Mouse (Mus musculus) stomach, embryonic 14.5 days (tissue): ENCODE results near the gene Traf5. TPM values are rescaled to one million over a fixed set of nuclear protein-coding genes. Genes with fewer than 3 reads are reported as not detected.

ENCODE experiments used
- ATAC-seq: fragments of 200-750 bp; cut with Nextera tagmentation; 2 replicates; pipeline ENCODE4 v1.8.0; 2017; ENCODE audit warnings: low read depth, moderate TSS enrichment; ENCODE audit not compliant: insufficient number of reproducible peaks, insufficient read depth, low FRiP score
- H3K27ac ChIP-seq: fragments of 300-500 bp; sonication (generic); 2 replicates; pipeline ENCODE4 v1.5.1; 2014; ENCODE audit warnings: mild to moderate bottlenecking, low read length, moderate library complexity, mixed read lengths
- H3K27me3 ChIP-seq: fragments of 300-500 bp; sonication (generic); 2 replicates; pipeline ENCODE4 v1.6.1; 2014; ENCODE audit warnings: low read length, control low read depth, mixed read lengths; ENCODE audit not compliant: control insufficient read depth, insufficient read depth
- H3K36me3 ChIP-seq: fragments of 300-500 bp; sonication (generic); 2 replicates; pipeline ENCODE4 v1.6.1; 2014; ENCODE audit warnings: mild to moderate bottlenecking, control low read depth, low read length, moderate library complexity, mixed read lengths; ENCODE audit not compliant: control insufficient read depth, insufficient read depth
- H3K4me1 ChIP-seq: fragments of 300-500 bp; sonication (generic); 2 replicates; pipeline ENCODE4 v1.6.1; 2014; ENCODE audit warnings: low read length, control low read depth, mixed read lengths; ENCODE audit not compliant: control insufficient read depth, insufficient read depth
- H3K4me2 ChIP-seq: fragments of 300-500 bp; sonication (generic); replicated peaks from 2 replicates; pipeline ENCODE4 v1.6.1; 2014; ENCODE audit warnings: low read depth, low read length, control low read depth
- H3K4me3 ChIP-seq: fragments of 300-500 bp; sonication (generic); 2 replicates; pipeline ENCODE4 v1.5.1; 2014; ENCODE audit warnings: low read depth, low read length, control low read depth
- H3K9ac ChIP-seq: fragments of 300-500 bp; sonication (generic); replicated peaks from 2 replicates; pipeline ENCODE4 v1.6.1; 2014; ENCODE audit warnings: low read depth, mild to moderate bottlenecking, control low read depth, low read length, moderate library complexity, mixed read lengths
- H3K9me3 ChIP-seq: fragments of 300-500 bp; sonication (generic); 2 replicates; pipeline ENCODE4 v1.6.1; 2016; ENCODE audit warnings: low read depth, low read length, control low read depth; ENCODE audit not compliant: control insufficient read depth
- WGBS: fragments of 180-500 bp; shearing (Covaris S2); extraction: QIAGEN DNeasy Blood & Tissue Kit; methylation state at CpG from one replicate; pipeline ENCODE4 v1.1.7; 2014; 5-methylcytosine and 5-hydroxymethylcytosine counted together
- polyA plus RNA-seq: library from polyadenylated mRNA; unstranded; fragments of >200 nt; fragmentation: Nextera tagmentation; extraction: Ambion mirVana; gene quantifications from 2 replicates; pipeline ENCODE4 v1.2.1, GENCODE M21; 2014

The Traf5 gene
- polyA plus RNA-seq, 1 experiment from 2014 or later = 28.8 TPM

DNA sequence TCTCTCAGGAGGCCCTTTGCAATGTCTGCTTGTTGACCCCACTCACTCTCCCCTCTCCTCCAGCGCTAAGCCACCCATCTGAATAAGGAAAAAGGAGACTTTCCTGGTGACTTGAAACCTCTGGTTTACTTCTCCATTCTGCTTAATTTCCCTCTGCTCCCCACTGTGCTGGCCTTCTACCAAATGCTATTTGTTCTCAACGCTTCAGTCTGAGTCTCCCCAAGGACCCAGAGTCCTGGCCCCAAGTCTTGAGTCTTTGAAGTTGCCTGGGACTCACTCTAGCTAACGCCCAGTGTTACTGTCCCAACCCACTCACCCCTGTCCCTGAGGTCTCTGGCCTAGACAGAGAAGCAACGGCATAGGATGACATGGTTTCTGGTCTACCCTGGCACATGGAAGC is 4.3 kb downstream of the Traf5 start:
- no peaks in the 10 kb centered on the region for H3K36me3 ChIP-seq
- H3K27ac ChIP-seq = no peak overlapping the region
- H3K9ac ChIP-seq = no peak overlapping the region
- H3K27me3 ChIP-seq = no peaks in the 10 kb centered on the region
- no peak for ATAC-seq
- WGBS = 79% methylated on average over 4 of the region's 4 CpGs
- H3K4me2 ChIP-seq = no peak overlapping the region
- no peaks in the 10 kb centered on the region for H3K9me3 ChIP-seq
- peaks cover 14% of the 10 kb centered on the region; the same call in 1 of the 2 replicates for H3K4me1 ChIP-seq
- H3K4me3 ChIP-seq = no peak overlapping the region

DNA sequence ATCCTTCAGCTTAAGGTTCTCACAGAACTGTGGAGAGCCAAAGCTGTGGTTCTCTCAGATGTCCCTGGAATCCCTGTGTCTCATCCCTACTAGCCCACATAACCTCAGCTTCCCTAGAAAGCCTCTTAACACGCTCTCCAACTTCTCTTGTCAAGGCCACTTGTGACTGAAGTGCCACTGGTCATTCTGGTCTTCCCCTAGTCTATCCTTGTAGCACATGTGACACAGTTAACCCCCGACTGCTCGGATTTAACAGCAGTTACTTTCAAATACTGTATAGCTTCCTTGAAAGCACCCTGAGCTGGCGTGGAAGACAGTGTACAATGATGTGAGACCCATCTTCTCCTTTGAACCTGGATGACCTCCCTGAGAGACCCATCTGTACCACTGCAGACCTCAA is 5.3 kb downstream of the Traf5 start:
- Histone ChIP-seq H3K9ac (no peak overlapping the region), H3K9me3 (no peaks in the 10 kb centered on the region), H3K4me3 (no peak overlapping the region), H3K4me2 (no peak overlapping the region), H3K27me3 (no peaks in the 10 kb centered on the region), H3K4me1 (peaks cover 14% of the 10 kb centered on the region; the same call in 1 of the 2 replicates), H3K27ac (no peak overlapping the region), H3K36me3 (no peaks in the 10 kb centered on the region)
- no peak for ATAC-seq
- WGBS = 72% methylated on average over 4 of the region's 4 CpGs

DNA sequence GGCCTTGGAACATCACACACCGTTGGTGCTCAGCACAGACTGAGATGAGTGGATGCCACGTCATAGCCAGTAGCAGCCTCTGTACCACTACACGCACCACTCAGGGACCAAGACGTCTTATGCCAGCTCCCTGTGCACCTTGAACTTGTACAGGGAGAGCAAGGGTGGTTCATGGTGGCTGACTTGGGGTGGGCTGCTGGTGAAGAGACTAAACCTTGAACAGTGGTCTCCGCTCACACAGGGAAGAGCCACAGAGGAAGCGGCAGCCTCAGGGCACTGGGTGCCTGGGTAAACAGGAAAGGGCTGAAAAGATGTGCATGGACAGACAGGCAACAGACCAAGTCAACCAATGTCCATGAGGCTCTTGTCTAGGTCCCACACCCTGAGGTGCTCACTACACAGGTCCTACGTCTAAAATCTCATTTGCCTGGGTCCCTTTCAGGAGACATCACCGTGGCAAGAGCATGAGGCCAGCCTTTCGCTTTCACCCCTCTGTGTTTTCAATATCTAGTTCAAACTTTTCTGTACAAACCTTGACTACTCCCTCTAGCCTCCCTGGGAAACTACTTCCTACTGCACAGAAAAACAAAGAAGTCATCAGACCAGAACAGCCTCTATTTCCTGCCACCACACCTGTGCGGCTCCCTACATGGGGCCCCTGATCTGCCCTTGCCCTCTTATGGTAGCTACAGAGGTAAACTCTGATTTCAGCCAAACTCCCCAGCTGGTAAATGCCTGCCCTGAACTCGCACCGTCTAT is 5.9 kb downstream of the Traf5 start:
- Histone ChIP-seq H3K27ac (no peak overlapping the region), H3K9me3 (peaks cover 5% of the 10 kb centered on the region; the same call in 1 of the 2 replicates), H3K9ac (no peak overlapping the region), H3K36me3 (no peaks in the 10 kb centered on the region), H3K4me2 (no peak overlapping the region), H3K4me1 (peaks cover 14% of the 10 kb centered on the region; the same call in 1 of the 2 replicates), H3K27me3 (no peaks in the 10 kb centered on the region), H3K4me3 (no peak overlapping the region)
- no peak for ATAC-seq
- WGBS = 77% methylated on average over 12 of the region's 12 CpGs

DNA sequence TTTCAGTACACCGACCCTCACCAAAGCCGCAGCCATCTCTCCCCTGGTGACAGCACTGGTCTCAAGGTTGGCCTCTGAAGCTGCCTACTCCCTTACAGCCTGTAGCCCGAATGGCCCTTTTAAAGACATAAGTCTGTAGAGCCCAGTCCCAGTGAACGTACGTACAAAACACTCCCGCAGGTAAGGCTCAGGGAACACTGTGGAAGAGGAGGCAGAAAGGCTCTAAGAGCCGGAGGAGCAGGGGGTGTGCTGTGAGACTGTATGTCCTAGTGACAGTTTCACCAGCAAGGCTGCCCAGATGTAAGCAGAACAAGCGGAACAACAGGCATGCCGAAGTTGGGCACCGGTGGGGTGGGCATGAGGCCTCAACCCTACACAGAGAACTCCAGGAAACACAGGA is 7.1 kb downstream of the Traf5 start:
- Histone ChIP-seq H3K9me3 (peaks cover 9% of the 10 kb centered on the region; the same call in 1 of the 2 replicates), H3K36me3 (no peaks in the 10 kb centered on the region), H3K4me3 (no peak overlapping the region), H3K27me3 (no peaks in the 10 kb centered on the region), H3K4me2 (no peak overlapping the region), H3K9ac (no peak overlapping the region), H3K27ac (no peak overlapping the region), H3K4me1 (0 out of 2 replicates have a peak, but pooled peaks cover 9% of the 10 kb centered on the region)
- no peak for ATAC-seq
- WGBS = 92% methylated on average over 10 of the region's 10 CpGs

DNA sequence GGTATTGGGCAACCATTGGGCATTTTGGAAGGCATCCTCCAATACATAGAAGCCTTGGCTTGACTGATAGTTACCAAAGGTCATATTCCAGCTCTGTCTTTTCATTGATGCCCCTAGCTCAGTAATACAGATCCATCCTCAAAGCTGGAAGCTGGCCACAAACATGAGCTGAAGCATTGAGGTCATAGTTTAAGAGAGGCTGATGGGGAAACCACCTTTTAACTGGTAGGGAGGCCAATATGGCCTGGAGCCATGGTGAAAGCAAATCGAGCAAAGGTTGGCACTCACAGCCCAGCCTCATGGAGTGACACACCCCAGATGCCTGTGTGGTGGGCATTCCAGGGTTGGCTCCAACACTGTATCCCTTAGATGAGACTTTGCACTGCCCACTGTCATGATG is 9.7 kb downstream of the Traf5 start:
- 87% methylated on average over 1 of the region's 1 CpGs for WGBS
- Histone ChIP-seq H3K9me3 (peaks cover 9% of the 10 kb centered on the region; the same call in 1 of the 2 replicates), H3K27ac (no peak overlapping the region), H3K9ac (no peak overlapping the region), H3K36me3 (no peaks in the 10 kb centered on the region), H3K4me2 (no peak overlapping the region), H3K4me1 (peaks cover 11% of the 10 kb centered on the region; the same call in 1 of the 2 replicates), H3K27me3 (no peaks in the 10 kb centered on the region), H3K4me3 (no peak overlapping the region)
- no peak for ATAC-seq

DNA sequence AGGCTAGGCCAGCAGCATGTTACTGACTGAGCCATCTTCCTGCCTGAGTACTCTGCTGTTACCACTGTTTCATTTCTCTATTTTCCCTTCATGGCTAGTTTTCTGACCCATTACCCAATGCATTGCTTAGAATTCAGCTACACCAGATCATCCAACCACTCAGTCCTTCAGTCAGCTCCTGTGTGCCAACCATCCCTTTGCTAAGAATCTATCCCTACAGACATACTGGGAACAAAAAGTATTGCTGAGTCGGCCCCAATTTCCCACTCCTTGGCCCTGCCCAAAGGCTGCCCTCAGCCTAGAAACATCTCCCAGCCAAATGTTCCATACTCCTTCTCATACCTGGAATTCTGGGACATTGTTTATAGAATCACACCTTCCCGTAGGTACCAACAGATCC is 11.2 kb downstream of the Traf5 start:
- H3K9me3 ChIP-seq = peaks cover 9% of the 10 kb centered on the region; the same call in 1 of the 2 replicates
- no peak for ATAC-seq
- H3K4me2 ChIP-seq = no peak overlapping the region
- H3K36me3 ChIP-seq = no peaks in the 10 kb centered on the region
- H3K4me3 ChIP-seq = no peak overlapping the region
- peaks cover 12% of the 10 kb centered on the region for H3K4me1 ChIP-seq
- no peaks in the 10 kb centered on the region for H3K27me3 ChIP-seq
- 88% methylated on average over 2 of the region's 2 CpGs for WGBS
- no peak overlapping the region for H3K9ac ChIP-seq
- H3K27ac ChIP-seq = no peak overlapping the region

DNA sequence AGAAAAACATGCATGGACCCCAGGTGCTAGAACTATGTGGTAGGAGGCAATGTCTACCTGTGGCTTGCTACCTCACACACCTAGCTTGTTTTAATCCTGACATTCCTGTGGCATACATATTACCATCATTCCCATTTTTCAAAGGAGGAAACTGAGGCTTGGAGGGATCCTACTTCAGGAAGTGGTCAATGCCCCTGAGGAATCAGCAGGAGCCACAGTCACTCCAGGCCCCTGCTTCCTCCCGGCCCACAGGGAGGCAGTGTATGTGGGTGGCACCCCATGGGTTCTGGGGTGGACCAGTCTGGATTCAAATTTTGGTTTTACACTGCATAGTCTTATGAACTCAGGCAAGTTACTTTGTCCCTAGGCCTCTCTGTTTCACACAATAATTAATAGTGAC is 13.2 kb downstream of the Traf5 start:
- Histone ChIP-seq H3K4me2 (no peak overlapping the region), H3K36me3 (no peaks in the 10 kb centered on the region), H3K4me3 (no peak overlapping the region), H3K9me3 (peaks cover 9% of the 10 kb centered on the region; the same call in 1 of the 2 replicates), H3K9ac (no peak overlapping the region), H3K27me3 (no peaks in the 10 kb centered on the region), H3K4me1 (peaks cover 12% of the 10 kb centered on the region), H3K27ac (no peak overlapping the region)
- no peak for ATAC-seq
- WGBS = 77% methylated on average over 1 of the region's 1 CpGs

DNA sequence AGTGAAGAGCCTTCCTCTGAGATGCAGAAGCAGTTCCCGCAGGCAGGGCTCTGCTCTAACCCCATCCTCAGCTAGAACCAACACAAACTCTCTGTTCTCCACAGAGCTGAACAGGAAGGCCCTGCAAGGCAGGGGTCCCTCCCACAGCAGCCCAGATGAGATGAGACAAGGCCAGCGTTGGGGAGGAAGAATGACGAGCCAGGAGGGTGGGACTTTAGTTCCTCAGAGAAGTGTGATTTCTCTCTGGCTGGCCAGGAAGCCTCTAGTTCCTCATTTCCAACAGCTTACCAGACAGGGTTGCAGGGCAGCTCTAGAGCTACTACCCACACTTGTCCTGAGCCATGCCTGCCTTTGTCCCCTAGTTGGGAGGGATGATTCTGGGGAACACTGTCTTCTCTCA is 14.0 kb downstream of the Traf5 start:
- no peak for ATAC-seq
- Histone ChIP-seq H3K27ac (no peak overlapping the region; the same call in 1 of the 2 replicates), H3K36me3 (no peaks in the 10 kb centered on the region; the same call in 1 of the 2 replicates), H3K4me3 (no peak overlapping the region), H3K4me2 (no peak overlapping the region), H3K4me1 (peaks cover 12% of the 10 kb centered on the region), H3K9me3 (peaks cover 9% of the 10 kb centered on the region; the same call in 1 of the 2 replicates), H3K27me3 (no peaks in the 10 kb centered on the region), H3K9ac (no peak overlapping the region)
- 49% methylated on average over 3 of the region's 3 CpGs for WGBS
